Mouse (Mus musculus): Measurements from ENCODE around the gene Smarcd1. TPM values are rescaled to one million over a fixed set of nuclear protein-coding genes. Genes with fewer than 3 reads are reported as not detected.

The Smarcd1 gene
- polyA plus RNA-seq, 1 experiment = 23.8 TPM

- Histone ChIP-seq H3K4me3 (ENCODE audit: low read depth, low read length) (no peak overlapping the region), H3K36me3 (ENCODE audit: control insufficient read depth, insufficient read depth, low read length) (peaks cover 32% of the 10 kb centered on the region), H3K4me1 (ENCODE audit: control insufficient read depth, insufficient read depth, insufficient read length, low read length) (peaks cover 23% of the 10 kb centered on the region), H3K27ac (ENCODE audit: insufficient read depth, low read depth, low read length) (no peak overlapping the region), H3K27me3 (ENCODE audit: control insufficient read depth, insufficient read depth, low read length) (no peaks in the 10 kb centered on the region)
- WGBS = 96% methylated on average over 12 of the region's 12 CpGs
- TF ChIP-seq POLR2A (IDR thresholded peaks at IDR 0.05; ENCODE audit: low read depth, low read length) = no peak
These were observed 25.6 kb downstream of the Smarcd1 start for GRCm38 (mm10) chr15:99727525-99727924.

- 94% methylated on average over 5 of the region's 5 CpGs for WGBS
- no peak overlapping the region for H3K4me3 ChIP-seq (ENCODE audit: low read depth, low read length)
These were observed 26.3 kb downstream of the Smarcd1 start for GRCm38 (mm10) chr15:99728211-99728610.

DNA sequence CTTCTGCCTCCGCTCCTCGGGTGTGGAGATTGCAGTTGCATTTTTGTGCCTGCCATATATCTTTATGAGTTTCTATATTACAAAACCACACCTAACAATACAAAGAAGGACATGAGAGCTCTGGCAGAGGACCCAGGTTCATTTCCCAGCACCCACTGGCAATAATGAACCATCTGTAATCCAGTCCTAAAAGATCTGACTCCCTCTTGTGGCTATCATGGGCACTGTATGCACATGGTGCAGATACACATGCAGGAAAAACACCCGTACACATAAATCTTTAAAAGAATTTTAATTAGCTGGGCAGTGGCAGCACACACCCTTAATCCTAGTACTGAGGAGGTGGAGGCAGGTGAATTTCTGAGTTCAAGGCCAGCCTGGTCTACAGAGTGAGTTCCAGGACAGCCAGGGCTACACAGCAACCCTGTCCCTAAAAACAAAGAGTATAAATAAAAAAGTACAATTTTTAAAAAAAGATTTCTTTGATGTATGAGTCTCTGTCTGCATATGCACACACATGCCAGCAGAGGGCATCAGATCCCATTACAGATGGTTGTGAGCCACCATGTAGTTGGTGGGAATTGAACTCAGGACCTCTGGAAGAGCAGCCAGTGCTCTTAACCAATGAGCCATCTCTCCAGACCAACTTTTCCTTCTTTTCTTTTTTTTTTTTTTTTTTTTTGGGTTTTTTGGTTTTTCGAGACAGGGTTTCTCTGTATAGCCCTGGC is 27.3 kb downstream of the Smarcd1 start:
- peak; percentile 22; the same call in 1 of the 2 replicates for TF ChIP-seq CTCF (IDR thresholded peaks at IDR 0.05; ENCODE audit: extremely low read depth, insufficient read length, insufficient replicate concordance, low read depth, low read length)
- TF ChIP-seq POLR2A (IDR thresholded peaks at IDR 0.05; ENCODE audit: low read depth, low read length) = no peak
- Histone ChIP-seq H3K27me3 (ENCODE audit: control insufficient read depth, insufficient read depth, low read length) (no peaks in the 10 kb centered on the region), H3K36me3 (ENCODE audit: control insufficient read depth, insufficient read depth, low read length) (peaks cover 26% of the 10 kb centered on the region), H3K27ac (ENCODE audit: insufficient read depth, low read depth, low read length) (no peak overlapping the region), H3K4me1 (ENCODE audit: control insufficient read depth, insufficient read depth, insufficient read length, low read length) (peaks cover 8% of the 10 kb centered on the region; the same call in 1 of the 2 replicates), H3K4me3 (ENCODE audit: low read depth, low read length) (no peak overlapping the region)
- WGBS = 78% methylated on average over 4 of the region's 4 CpGs

More at GRCm38 (mm10) chr15:99728211-99728610, 26.3 kb downstream of the Smarcd1 start:
- Histone ChIP-seq H3K36me3 (ENCODE audit: control insufficient read depth, insufficient read depth, low read length) (peaks cover 28% of the 10 kb centered on the region), H3K27ac (ENCODE audit: insufficient read depth, low read depth, low read length) (no peak overlapping the region), H3K27me3 (ENCODE audit: control insufficient read depth, insufficient read depth, low read length) (no peaks in the 10 kb centered on the region), H3K4me1 (ENCODE audit: control insufficient read depth, insufficient read depth, insufficient read length, low read length) (peaks cover 18% of the 10 kb centered on the region; the same call in 1 of the 2 replicates)
- TF ChIP-seq POLR2A (IDR thresholded peaks at IDR 0.05; ENCODE audit: low read depth, low read length) (no peak), CTCF (IDR thresholded peaks at IDR 0.05; ENCODE audit: extremely low read depth, insufficient read length, insufficient replicate concordance, low read depth, low read length) (no peak)

DNA sequence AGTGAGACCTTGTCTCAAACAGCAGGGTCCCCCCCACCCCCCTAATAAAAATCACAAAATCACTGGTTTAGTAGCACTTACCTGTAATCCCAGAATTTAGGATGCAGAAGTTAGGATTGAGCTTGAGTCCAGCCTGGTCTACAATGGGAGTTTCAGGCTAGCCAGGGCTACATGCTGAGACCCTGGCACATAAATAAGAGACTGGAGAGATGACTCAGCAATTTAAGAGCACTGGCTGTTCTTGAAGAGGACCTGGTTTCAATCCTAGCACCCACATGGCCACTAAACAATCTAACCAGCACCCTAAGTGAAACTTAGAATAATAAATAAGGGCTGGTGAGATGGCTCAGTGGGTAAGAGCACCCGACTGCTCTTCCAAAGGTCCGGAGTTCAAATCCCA is 29.2 kb downstream of the Smarcd1 start:
- WGBS = 96% methylated on average over 2 of the region's 2 CpGs
- Histone ChIP-seq H3K4me3 (ENCODE audit: low read depth, low read length) (no peak overlapping the region), H3K4me1 (ENCODE audit: control insufficient read depth, insufficient read depth, insufficient read length, low read length) (0 out of 2 replicates have a peak, but pooled peaks cover 3% of the 10 kb centered on the region), H3K36me3 (ENCODE audit: control insufficient read depth, insufficient read depth, low read length) (peaks cover 34% of the 10 kb centered on the region), H3K27ac (ENCODE audit: insufficient read depth, low read depth, low read length) (no peak overlapping the region), H3K27me3 (ENCODE audit: control insufficient read depth, insufficient read depth, low read length) (no peaks in the 10 kb centered on the region)
- TF ChIP-seq POLR2A (IDR thresholded peaks at IDR 0.05; ENCODE audit: low read depth, low read length) = no peak
- no peak for TF ChIP-seq CTCF (IDR thresholded peaks at IDR 0.05; ENCODE audit: extremely low read depth, insufficient read length, insufficient replicate concordance, low read depth, low read length)

DNA sequence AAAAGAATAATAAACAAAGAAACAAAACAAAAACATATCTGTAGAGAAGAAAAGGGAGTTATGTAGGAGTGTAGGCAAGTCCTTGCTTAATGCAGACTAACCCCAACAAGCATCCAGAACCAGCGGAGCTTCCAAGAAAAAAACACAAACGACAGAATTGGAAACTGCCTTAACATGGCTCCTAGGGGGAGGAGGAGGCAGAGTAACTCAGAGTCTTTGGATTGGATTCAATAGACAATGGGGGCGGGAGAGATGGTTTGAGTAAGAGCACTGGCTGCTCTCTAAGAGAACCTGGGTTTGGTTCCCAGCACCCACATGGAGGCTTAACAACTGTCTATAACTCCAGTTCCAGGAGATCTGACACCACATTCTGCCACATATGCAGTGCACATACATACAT is 29.7 kb downstream of the Smarcd1 start:
- H3K27me3 ChIP-seq (ENCODE audit: control insufficient read depth, insufficient read depth, low read length) = no peaks in the 10 kb centered on the region
- TF ChIP-seq CTCF (IDR thresholded peaks at IDR 0.05; ENCODE audit: extremely low read depth, insufficient read length, insufficient replicate concordance, low read depth, low read length) = no peak
- TF ChIP-seq POLR2A (IDR thresholded peaks at IDR 0.05; ENCODE audit: low read depth, low read length) = no peak
- peaks cover 35% of the 10 kb centered on the region for H3K36me3 ChIP-seq (ENCODE audit: control insufficient read depth, insufficient read depth, low read length)
- no peak overlapping the region for H3K27ac ChIP-seq (ENCODE audit: insufficient read depth, low read depth, low read length)
- H3K4me3 ChIP-seq (ENCODE audit: low read depth, low read length) = no peak overlapping the region
- 91% methylated on average over 3 of the region's 3 CpGs for WGBS
- no peaks in the 10 kb centered on the region for H3K4me1 ChIP-seq (ENCODE audit: control insufficient read depth, insufficient read depth, insufficient read length, low read length)

GRCm38 (mm10) chr15:99733186-99733585 is 31.3 kb downstream of the Smarcd1 start:
- Histone ChIP-seq H3K27ac (ENCODE audit: insufficient read depth, low read depth, low read length) (no peak overlapping the region), H3K27me3 (ENCODE audit: control insufficient read depth, insufficient read depth, low read length) (no peaks in the 10 kb centered on the region), H3K4me3 (ENCODE audit: low read depth, low read length) (no peak overlapping the region), H3K4me1 (ENCODE audit: control insufficient read depth, insufficient read depth, insufficient read length, low read length) (no peaks in the 10 kb centered on the region), H3K36me3 (ENCODE audit: control insufficient read depth, insufficient read depth, low read length) (peaks cover 30% of the 10 kb centered on the region)
- no peak for TF ChIP-seq CTCF (IDR thresholded peaks at IDR 0.05; ENCODE audit: extremely low read depth, insufficient read length, insufficient replicate concordance, low read depth, low read length)
- WGBS = 91% methylated on average over 5 of the region's 5 CpGs

DNA sequence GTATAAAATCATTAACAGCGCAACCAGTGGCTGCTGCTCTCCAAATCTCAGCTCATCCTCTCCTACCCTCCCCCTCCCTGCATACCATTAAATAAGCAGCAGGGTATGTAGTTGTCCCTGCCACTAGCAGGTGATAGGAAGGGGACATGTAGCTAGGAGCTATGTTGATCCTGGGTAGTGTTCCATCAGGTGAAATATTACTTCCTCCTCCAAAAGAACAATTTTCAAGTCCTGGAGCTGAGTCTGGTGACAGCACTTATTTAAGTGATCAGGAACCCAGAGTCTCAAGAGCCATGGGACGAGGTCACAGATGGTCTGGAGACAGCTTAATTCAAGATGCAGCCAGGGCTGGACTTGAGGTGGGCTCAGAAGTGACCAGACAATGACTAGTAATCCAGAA is 33.7 kb downstream of the Smarcd1 start:
- WGBS = 100% methylated on average over 2 of the region's 2 CpGs
- no peaks in the 10 kb centered on the region for H3K27me3 ChIP-seq (ENCODE audit: control insufficient read depth, insufficient read depth, low read length)
- peaks cover 17% of the 10 kb centered on the region for H3K36me3 ChIP-seq (ENCODE audit: control insufficient read depth, insufficient read depth, low read length)
- no peak overlapping the region for H3K4me3 ChIP-seq (ENCODE audit: low read depth, low read length)
- no peaks in the 10 kb centered on the region for H3K4me1 ChIP-seq (ENCODE audit: control insufficient read depth, insufficient read depth, insufficient read length, low read length)
- H3K27ac ChIP-seq (ENCODE audit: insufficient read depth, low read depth, low read length) = no peak overlapping the region
- TF ChIP-seq POLR2A (IDR thresholded peaks at IDR 0.05; ENCODE audit: low read depth, low read length) (no peak), CTCF (IDR thresholded peaks at IDR 0.05; ENCODE audit: extremely low read depth, insufficient read length, insufficient replicate concordance, low read depth, low read length) (no peak)

Data from small intestine, adult 2 months (tissue).